Mouse (Mus musculus) splenic B cell, adult 2 months (primary cell): Measurements from ENCODE around the gene Hoxd4.

ENCODE experiments used
- DNase-seq: peaks from one replicate; pipeline ENCODE4 v3.0.0-alpha.2; 2011; ENCODE audit warnings: low read depth, low spot score
- H3K27me3 ChIP-seq: 2 replicates; pipeline ENCODE4 v1.6.1; 2012; ENCODE audit warnings: mild to moderate bottlenecking, low read length, moderate library complexity, mixed read lengths; ENCODE audit not compliant: control insufficient read depth, poor library complexity, insufficient read depth, severe bottlenecking
- H3K36me3 ChIP-seq: 2 replicates; pipeline ENCODE4 v1.6.1; 2012; ENCODE audit warnings: mild to moderate bottlenecking, low read length, moderate library complexity, mixed read lengths; ENCODE audit not compliant: control insufficient read depth, poor library complexity, insufficient read depth, severe bottlenecking

Gene Hoxd4

DNA sequence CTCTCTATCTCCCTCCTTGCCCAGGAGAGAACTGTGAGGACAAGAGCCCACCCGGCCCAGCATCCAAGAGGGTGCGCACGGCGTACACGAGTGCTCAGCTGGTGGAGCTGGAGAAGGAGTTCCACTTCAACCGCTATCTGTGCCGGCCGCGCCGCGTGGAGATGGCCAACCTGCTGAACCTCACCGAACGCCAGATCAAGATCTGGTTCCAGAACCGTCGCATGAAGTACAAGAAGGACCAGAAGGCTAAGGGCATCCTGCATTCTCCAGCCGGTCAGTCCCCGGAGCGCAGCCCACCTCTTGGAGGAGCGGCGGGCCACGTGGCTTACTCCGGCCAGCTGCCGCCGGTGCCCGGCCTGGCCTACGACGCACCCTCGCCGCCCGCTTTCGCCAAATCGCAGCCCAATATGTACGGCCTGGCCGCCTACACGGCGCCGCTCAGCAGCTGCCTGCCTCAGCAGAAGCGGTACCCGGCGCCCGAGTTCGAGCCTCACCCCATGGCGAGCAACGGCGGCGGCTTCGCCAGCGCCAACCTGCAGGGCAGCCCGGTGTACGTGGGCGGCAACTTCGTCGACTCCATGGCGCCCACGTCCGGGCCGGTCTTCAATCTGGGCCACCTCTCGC, 34.7 kb downstream of the Hoxd4 start:
- no peak for DNase-seq
- Histone ChIP-seq H3K27me3 (no peaks in the 10 kb centered on the region), H3K36me3 (no peaks in the 10 kb centered on the region)

DNA sequence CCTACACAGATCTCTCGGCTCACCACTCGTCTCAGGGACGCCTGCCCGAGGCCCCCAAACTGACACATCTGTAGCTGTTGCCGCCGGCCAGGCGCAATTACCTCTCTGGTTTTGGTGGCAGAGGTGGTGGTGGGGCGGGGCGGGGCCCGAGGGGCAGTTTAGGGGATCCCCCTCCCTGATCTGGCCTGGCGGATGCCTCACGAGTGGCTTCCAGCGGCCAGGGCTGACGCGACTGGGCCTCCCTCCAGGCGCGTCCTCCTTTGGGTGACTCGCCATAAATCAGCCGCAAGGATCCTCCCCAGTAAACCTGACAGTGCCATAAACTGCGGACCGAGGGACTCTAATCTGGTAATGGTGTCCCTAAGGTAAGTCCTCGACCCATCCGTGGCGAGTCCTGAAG, 35.3 kb downstream of the Hoxd4 start:
- no peak for DNase-seq
- Histone ChIP-seq H3K36me3 (no peaks in the 10 kb centered on the region), H3K27me3 (peaks cover 2% of the 10 kb centered on the region; the same call in 1 of the 2 replicates)

DNA sequence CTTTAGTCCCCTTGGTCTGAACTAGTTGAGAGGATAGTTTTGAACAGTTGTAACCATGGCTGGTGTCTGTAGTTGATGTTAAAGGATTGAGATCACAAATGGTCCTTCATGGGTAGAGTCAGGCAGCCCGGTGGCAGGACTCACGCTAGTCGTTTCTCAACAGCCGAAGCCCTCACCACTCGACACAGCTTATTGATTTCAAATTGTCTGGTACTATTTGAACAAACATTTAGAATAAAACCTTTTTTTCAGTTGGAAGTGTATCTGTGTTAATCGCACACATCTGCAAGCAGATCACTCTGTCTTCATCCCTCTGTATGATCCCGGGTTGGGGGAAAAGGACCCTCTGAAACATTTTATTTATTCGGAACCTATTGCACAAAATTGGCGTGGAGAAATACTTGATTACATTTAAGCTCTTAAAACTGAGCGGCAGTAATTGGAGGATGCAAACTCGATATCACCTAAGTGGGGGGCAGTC, 36.0 kb downstream of the Hoxd4 start:
- H3K36me3 ChIP-seq: no peaks in the 10 kb centered on the region
- DNase-seq: no peak
- peaks cover 3% of the 10 kb centered on the region; the same call in 1 of the 2 replicates for H3K27me3 ChIP-seq

DNA sequence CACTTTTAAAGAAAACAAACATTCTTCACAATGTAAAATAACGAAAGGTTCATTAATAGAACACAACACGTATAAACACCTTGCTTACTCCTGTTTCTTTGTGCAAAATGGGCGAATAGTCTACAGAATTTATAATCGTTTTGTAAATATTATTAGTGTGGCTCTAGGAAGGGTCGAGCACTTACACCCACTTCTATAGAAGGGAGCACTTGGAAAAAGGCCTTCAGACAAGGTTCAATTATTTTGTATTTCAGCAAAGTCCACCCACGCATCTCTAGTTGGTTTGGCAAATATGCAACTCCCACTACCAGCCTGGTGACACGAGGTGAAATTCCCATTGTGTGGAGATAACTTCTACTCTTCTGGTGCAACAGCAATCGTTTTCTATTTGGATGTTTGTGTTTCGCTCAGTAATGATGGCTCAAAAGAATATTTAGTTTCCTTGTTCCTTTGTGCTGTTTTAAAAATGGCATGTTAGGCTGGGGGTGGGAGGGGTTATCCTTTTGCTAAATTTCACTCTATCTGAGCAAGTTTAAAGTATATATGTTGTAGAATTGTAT, 36.8 kb downstream of the Hoxd4 start:
- peaks cover 3% of the 10 kb centered on the region; the same call in 1 of the 2 replicates for H3K27me3 ChIP-seq
- DNase-seq: no peak
- no peaks in the 10 kb centered on the region for H3K36me3 ChIP-seq

DNA sequence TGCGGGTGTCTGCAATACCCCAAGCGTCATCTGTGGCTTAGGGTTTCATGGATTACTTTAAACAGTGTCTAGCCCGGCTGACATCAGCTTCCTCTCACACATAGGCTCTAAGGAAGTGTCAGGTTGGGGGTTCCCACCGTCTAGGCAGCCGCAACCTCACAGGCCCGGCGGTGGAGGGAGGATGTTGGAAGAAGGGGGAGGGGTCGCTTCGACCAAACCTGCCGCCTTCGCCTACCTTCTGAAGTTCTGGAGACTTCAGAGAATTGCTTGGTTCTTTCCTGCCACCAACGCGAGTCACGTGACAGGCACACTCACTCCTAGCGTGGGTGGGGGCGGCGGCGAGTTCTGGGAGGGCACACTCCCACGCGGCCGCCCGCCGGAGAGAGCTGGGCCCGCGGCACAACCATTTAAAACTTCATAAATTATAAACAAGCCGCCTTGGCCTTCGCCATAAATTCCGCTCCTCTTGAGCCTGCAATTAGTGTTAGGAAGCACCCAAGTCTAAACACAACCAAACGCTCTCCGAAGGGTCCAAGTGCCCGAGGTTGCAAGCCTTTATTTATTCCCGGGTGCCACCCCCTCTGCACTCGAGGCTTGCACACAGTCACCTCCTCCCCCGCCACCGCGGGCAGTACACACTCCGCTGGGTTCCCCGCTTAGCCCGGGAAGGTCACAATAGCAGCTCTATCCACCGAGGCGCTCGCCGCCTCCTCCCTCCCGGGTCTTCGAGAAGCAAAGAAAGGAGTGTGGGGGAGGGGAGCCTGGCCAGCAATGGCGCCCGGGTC, 37.8 kb downstream of the Hoxd4 start:
- peak; percentile 5 for DNase-seq
- Histone ChIP-seq H3K27me3 (peaks cover 3% of the 10 kb centered on the region; the same call in 1 of the 2 replicates), H3K36me3 (no peaks in the 10 kb centered on the region)

DNA sequence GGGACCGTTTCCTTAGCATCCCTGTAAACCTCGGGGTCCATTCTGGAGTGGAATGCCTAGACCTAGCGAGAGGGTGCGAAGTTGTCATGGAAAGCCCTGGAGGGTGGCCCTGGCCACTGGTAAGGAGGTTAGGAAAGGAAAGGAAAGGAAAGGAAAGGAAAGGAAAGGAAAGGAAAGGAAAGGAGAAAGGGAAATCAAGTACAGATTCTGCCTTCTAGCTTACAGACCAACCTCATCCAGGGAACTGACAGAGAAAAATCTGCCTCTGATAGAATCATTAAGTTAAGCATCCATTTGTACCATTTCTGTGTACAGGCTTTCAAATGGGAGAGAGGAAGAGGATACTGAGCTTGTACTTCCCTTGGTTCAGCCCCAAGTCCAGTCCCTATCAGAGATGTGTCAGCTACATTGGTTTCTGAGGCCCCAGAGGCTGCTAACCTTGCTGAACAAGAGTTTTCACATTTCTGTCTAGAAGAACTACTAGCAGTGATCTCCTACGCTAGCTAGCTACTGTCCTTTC, 39.1 kb downstream of the Hoxd4 start:
- H3K36me3 ChIP-seq: no peaks in the 10 kb centered on the region
- no peak for DNase-seq

DNA sequence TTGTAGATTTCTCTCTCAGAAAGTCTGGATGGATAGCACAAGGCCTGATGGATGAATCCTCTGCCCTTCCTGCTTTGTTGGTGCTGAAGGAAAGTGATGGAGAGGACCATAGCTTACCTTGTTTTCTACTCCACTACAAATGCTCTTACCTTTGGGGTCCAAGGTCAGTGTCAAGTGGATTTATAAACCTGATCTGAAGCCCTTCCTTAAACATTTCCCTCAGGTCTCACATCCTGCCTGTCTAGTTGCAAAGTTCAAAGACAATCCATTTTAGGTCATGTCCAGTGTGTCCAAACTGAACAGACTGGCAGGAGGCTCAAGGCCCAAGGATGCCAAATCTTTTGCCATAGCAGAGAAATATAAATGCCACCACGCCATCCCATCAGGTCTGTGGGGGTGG, 40.1 kb downstream of the Hoxd4 start:
- no peaks in the 10 kb centered on the region for H3K36me3 ChIP-seq
- H3K27me3 ChIP-seq: peaks cover 3% of the 10 kb centered on the region; the same call in 1 of the 2 replicates
- DNase-seq: no peak

More for the DNA sequence above, 39.1 kb downstream of the Hoxd4 start:
- H3K27me3 ChIP-seq: peaks cover 3% of the 10 kb centered on the region; the same call in 1 of the 2 replicates

DNA sequence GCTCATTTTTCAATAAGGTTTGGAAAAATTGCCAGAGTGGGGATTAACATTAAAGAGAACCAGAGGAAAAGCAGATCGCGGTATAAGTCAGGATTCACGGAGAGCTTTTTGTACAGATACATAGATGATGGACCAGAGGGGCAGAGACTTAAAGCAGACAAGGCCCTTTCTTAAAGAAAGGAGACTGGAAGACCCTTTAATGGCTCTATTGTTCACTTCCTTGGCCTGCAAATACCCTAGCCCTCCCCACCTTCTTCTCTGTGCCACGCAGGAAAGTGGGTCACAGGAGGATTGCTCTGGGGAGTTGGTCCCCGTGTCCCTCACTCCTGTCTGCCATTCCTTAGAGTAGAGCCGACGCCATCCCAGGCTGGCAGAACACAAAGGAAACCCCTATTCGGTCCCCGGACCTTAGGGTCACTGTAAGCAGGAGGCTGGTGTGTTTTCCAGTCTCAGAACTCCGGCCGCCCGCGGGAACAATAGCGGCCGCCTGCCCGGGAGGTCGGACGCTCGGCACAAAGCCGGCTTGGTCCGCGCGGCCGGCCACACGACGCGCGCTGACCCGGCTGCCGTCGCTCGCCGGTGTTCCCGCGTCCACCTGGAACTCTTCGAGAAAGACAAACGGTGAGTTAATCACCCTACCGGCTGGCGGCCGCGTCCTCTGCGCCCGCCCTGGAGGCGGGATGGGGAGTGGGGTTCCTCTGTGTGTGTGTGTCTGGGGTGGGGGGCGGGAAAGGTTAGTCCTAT, 40.9 kb downstream of the Hoxd4 start:
- H3K27me3 ChIP-seq: peaks cover 3% of the 10 kb centered on the region; the same call in 1 of the 2 replicates
- H3K36me3 ChIP-seq: no peaks in the 10 kb centered on the region
- no peak for DNase-seq

DNA sequence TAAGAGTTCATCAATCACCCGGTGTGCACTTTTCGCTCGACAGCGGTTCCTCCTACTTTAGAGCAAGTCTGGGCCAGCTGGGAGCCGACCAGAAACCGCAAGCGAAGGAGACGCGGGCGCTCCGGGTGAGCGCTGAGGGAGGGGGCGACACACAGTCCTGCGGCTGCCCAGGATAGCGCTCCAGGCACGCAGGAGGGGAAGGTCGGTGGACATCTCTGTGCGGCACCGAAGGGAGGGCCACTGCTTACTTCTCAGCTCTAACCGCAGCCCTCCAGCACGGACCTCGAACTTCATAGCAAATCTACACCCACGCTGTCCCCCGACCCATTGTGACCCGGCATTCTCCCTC, 41.4 kb downstream of the Hoxd4 start:
- Histone ChIP-seq H3K36me3 (no peaks in the 10 kb centered on the region), H3K27me3 (peaks cover 3% of the 10 kb centered on the region; the same call in 1 of the 2 replicates)
- no peak for DNase-seq

DNA sequence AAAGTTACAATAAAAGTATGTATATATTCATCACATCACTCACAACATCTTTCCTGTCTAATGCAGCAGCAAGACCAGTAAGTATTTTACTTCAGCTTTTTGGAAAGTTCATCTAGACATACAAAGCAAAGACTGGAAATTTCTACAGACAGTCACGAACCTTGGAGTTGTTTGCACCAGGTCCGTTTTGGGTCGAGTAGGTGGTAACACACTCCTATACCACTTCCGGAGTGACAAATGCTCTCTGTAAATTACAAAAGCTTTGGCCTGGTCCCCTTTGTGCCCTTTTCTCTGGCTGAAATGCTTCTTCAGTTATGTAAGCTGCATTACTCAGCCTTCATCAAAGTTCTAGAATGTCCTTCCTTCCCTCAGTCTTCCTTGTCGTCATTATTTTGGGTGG, 42.0 kb downstream of the Hoxd4 start:
- peaks cover 3% of the 10 kb centered on the region; the same call in 1 of the 2 replicates for H3K27me3 ChIP-seq
- no peaks in the 10 kb centered on the region for H3K36me3 ChIP-seq
- no peak for DNase-seq

DNA sequence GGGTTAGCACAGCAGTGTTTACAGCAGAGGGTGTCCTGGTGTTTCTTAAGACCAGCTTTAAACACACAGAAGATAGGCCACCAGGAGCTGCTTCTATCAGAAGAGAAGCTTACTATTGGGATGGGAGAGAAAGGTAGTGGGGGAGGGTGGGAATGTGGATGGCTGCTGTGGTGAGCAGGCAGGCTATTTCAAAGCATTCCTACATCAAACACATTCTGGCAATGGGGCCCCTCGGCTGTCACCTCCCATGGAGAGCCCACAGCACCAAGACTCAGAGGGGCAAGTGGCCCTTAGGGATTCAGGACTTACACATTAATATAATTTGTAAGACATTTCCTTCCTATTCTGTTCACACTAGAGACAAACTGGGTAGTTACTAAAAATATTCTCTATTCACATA, 48.4 kb downstream of the Hoxd4 start:
- Histone ChIP-seq H3K36me3 (no peaks in the 10 kb centered on the region), H3K27me3 (no peaks in the 10 kb centered on the region)
- DNase-seq: no peak

DNA sequence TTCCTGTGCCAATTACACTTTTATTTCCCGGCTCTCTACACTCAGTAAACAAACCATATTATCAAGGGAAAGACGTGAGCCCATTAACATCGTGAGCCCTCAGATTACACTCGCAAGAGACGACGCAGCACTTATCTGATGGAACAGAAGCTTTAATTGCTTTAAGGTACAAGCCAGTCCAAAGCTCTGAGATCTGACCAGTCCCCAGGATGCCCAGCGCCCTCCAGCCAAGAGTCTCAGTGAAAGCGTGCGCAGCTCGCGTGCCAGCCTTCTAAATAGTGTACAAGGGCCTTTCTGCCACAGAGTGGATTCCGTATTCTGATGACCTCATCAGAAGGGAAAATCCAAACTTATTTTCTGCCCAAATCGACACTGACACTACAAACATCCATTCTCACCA, 50.2 kb downstream of the Hoxd4 start:
- H3K27me3 ChIP-seq: no peaks in the 10 kb centered on the region

DNA sequence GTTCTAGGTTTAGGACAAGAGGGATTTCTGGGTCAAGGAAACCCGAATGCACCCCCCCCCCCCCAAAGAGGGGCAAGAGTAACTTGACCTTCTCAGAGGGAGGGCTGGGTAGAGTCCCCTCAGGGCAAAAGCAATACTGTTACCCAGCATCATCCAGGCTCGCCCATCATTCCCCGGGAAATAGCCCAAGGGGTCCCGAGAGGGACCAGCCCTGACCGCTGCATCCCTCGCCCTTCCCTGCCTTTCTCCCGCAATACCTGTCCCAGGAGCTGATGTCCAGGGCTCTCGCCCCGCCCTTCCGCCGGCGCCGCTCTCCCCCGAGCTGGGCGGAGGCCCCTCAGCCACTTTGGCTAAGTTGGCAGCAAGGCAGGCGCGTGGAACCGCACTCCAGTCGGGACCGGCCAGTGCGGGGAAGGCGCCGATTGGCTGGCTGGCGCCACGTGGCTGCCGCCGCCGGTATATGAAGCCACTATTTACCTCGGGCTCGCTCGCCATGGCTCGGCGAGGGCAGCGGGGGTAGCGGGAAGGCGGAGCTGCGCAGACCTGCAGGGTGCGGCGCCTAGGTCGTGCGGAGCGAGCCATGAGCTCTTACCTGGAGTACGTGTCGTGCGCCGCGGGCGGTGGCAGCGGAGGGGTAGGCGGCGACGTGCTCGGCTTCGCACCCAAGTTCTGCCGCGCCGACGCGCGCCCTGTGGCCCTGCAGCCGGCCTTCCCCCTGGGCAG, 51.0 kb downstream of the Hoxd4 start, which contains the start of gene Hoxd1:
TSS of gene Hoxd1 (plus strand) at position 459 of the 723 bp plus-strand sequence.
- no peak for DNase-seq
- Histone ChIP-seq H3K36me3 (no peaks in the 10 kb centered on the region), H3K27me3 (no peaks in the 10 kb centered on the region)

More for the DNA sequence above, 50.2 kb downstream of the Hoxd4 start:
- DNase-seq: no peak
- no peaks in the 10 kb centered on the region for H3K36me3 ChIP-seq

DNA sequence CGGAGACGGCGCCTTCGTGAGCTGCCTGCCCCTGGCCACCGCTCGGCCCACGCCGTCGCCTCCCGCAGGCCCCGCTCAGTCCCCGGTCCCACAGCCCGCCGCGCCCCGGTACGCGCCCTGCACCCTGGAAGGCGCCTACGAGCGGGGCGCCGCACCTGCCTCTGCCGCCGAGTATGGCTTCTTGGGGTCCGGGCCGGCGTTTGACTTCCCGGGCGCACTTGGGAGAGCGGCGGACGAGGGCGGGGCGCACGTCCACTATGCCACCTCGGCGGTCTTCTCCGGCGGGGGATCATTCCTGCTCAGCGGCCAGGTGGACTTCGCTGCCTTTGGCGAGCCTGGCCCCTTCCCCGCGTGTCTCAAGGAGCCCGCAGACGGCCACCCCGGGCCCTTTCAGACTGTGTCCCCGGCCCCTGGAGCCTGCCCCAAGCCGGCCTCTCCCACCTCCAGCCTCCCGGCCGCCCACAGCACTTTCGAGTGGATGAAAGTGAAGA, 51.6 kb downstream of the Hoxd4 start:
- Histone ChIP-seq H3K27me3 (no peaks in the 10 kb centered on the region), H3K36me3 (no peaks in the 10 kb centered on the region)
- DNase-seq: no peak
